ENCODE assay signal across 24 mouse cellular contexts in the genomic region with DNA sequence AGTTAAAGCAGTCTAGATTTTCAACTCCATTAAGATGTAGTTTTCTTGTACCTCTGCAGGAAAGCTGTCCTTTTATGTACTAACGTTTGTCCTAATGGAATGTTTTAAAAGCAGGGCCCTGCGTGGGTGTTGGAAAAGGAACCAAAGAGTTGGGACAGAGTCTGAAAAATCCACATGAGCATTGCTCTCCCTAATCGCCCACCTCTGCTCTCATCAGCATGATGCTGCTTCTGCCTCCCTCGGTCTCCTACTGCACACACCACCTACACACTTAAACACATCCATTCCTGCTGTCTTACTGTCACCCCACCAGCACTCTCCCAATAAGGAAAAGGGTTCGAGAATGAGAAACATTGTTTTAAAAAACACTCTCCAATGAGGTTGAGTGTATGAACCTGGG.
DNase-seq lines count a peak whose midpoint lies in the region; ATAC-seq and TF ChIP-seq lines count a peak whose summit lies in the region.
"Had no signal": no experiment of that assay in that cellular context is flagged by ENCODE, and none has a peak within 500 bp of the region (broad histone marks: within the 10 kb centered on the region; RNA-seq: fewer than 3 reads in every experiment).

No protein-coding gene starts in this region.

- intact Hi-C loops in heart, adult 2 months (cut with DNase I) = no loop called here
- intact Hi-C loops in heart, postnatal 25 days (cut with DNase I) = no loop called here

- no peak overlapping the region for H3K4me3 ChIP-seq in heart, adult 2 months
- H3K4me3 ChIP-seq: forebrain, embryonic 10.5 days; forebrain, embryonic 13.5 days; heart, embryonic 12.5 days; heart, embryonic 15.5 days had no signal

- TF ChIP-seq EP300 in heart, adult 2 months (IDR thresholded peaks at IDR 0.05; ENCODE audit: insufficient read depth, low read depth, low read length) = no peak

- peak; percentile 89 for ATAC-seq in frontal cortex, adult (ENCODE audit: low TSS enrichment)
- ATAC-seq: activated CD4-positive, CD25-positive, alpha-beta regulatory T cell, adult 4 months; forebrain, embryonic 13.5 days; forebrain, postnatal 0 days; hindbrain, postnatal 0 days; inflammation-experienced regulatory T-cells, adult 6 months; intestine, embryonic 16.5 days had no signal

- H3K27ac ChIP-seq in heart, adult 2 months = peak overlapping the region; percentile 27
- H3K27ac ChIP-seq: forebrain, embryonic 10.5 days; forebrain, embryonic 13.5 days; heart, embryonic 15.5 days; hindbrain, embryonic 14.5 days; hindbrain, postnatal 0 days had no signal

- H3K4me1 ChIP-seq in heart, adult 2 months (ENCODE audit: control insufficient read depth, insufficient read depth, low read length) = peaks cover 5% of the 10 kb centered on the region

- no peak for TF ChIP-seq CTCF in heart, adult 2 months (IDR thresholded peaks at IDR 0.05)

- H3K9ac ChIP-seq in heart, adult 2 months (ENCODE audit: low read depth, low read length) = no peak overlapping the region
- H3K9ac ChIP-seq: forebrain, embryonic 13.5 days; forebrain, postnatal 0 days; heart, embryonic 12.5 days; heart, embryonic 15.5 days; hindbrain, embryonic 14.5 days had no signal

- TF ChIP-seq POLR2A in heart, adult 2 months (IDR thresholded peaks at IDR 0.05; ENCODE audit: insufficient read depth, low read depth, low read length) = no peak

- H3K36me3 ChIP-seq in heart, adult 2 months (ENCODE audit: control insufficient read depth, insufficient read depth, low read length) = peaks cover 8% of the 10 kb centered on the region
- H3K36me3 ChIP-seq: forebrain, embryonic 10.5 days; heart, embryonic 15.5 days had no signal

- no peaks in the 10 kb centered on the region for H3K79me2 ChIP-seq in heart, adult 2 months (replicated peaks; ENCODE audit: control insufficient read depth, insufficient read depth, low read length)

- no peaks in the 10 kb centered on the region for H3K27me3 ChIP-seq in heart, adult 2 months (ENCODE audit: control insufficient read depth, insufficient read depth, low read length)
- H3K27me3 ChIP-seq: forebrain, embryonic 13.5 days; heart, embryonic 12.5 days; heart, embryonic 15.5 days had no signal

- DNase-seq in frontal cortex, postnatal 14 days (ENCODE audit: low spot score in 2 of 2) = no peak
- DNase-seq in heart, adult 2 months = no peak
- DNase-seq in heart, postnatal 25 days (ENCODE audit: low spot score) = no peak
- peak; percentile 44 for DNase-seq in layer of hippocampus, adult 9-11 months
- DNase-seq in layer of hippocampus, adult 9-10 months (ENCODE audit: low spot score) = no peak
- DNase-seq: adrenal gland, adult 8-10 months; adrenal gland, postnatal 25 days; cerebellum, adult 18-20 months; cerebellum, adult 9-10 months; cerebellum, postnatal 14 days; forebrain, postnatal 0 days; gastrocnemius, postnatal 14 days; heart, postnatal 10 days; heart, postnatal 4 days had no signal

- 67% methylated on average over 5 of the region's 5 CpGs for WGBS in heart, adult 2 months
